Mouse (Mus musculus): ENCODE measurements around the gene Iqub. TPM values are rescaled to one million over a fixed set of nuclear protein-coding genes. Genes with fewer than 3 reads are reported as not detected.

Iqub gene
- total RNA-seq, 2 experiments from 2014 or later: 0.06 TPM; not detected in 1

- intact Hi-C loops (cut with DNase I; ENCODE audit: low total_unique reads): no loop called here
- DNase-seq: no peak
These were observed 24.5 kb downstream of the Iqub start for GRCm38 (mm10) chr6:24490341-24490740.

GRCm38 (mm10) chr6:24486530-24486929 lies 28.3 kb downstream of the Iqub start:
- no peak for DNase-seq
- intact Hi-C loops (cut with DNase I; ENCODE audit: low total_unique reads): no loop called here

GRCm38 (mm10) chr6:24470571-24471132 lies 44.2 kb downstream of the Iqub start:
- intact Hi-C loops (cut with DNase I; ENCODE audit: low total_unique reads): no loop called here
- DNase-seq: no peak

- intact Hi-C loops (cut with DNase I; ENCODE audit: low total_unique reads): no loop called here
- DNase-seq: no peak
These were observed 44.7 kb downstream of the Iqub start for GRCm38 (mm10) chr6:24470135-24470534.

GRCm38 (mm10) chr6:24456097-24456496 lies 58.8 kb downstream of the Iqub start:
- intact Hi-C loops (cut with DNase I; ENCODE audit: low total_unique reads): no loop called here
- peak; percentile 15 for DNase-seq

- intact Hi-C loops (cut with DNase I; ENCODE audit: low total_unique reads): no loop called here
- no peak for DNase-seq
These were observed 63.6 kb downstream of the Iqub start for GRCm38 (mm10) chr6:24451026-24451821.

- DNase-seq: no peak
- intact Hi-C loops (cut with DNase I; ENCODE audit: low total_unique reads): no loop called here
These were observed 64.6 kb downstream of the Iqub start for GRCm38 (mm10) chr6:24450241-24450640.

- intact Hi-C loops (cut with DNase I; ENCODE audit: low total_unique reads): no loop called here
- no peak for DNase-seq
These were observed 98.8 kb downstream of the Iqub start for GRCm38 (mm10) chr6:24416056-24416455.

GRCm38 (mm10) chr6:24415500-24415899 lies 99.4 kb downstream of the Iqub start:
- intact Hi-C loops (cut with DNase I; ENCODE audit: low total_unique reads): no loop called here
- no peak for DNase-seq

GRCm38 (mm10) chr6:24408573-24409427 lies 106.1 kb downstream of the Iqub start:
- DNase-seq: no peak
- intact Hi-C loops (cut with DNase I; ENCODE audit: low total_unique reads): no loop called here

GRCm38 (mm10) chr6:24407743-24408142 lies 107.1 kb downstream of the Iqub start:
- DNase-seq: no peak
- intact Hi-C loops (cut with DNase I; ENCODE audit: low total_unique reads): no loop called here

GRCm38 (mm10) chr6:24397237-24397647 lies 117.6 kb downstream of the Iqub start:
- DNase-seq: no peak
- intact Hi-C loops (cut with DNase I; ENCODE audit: low total_unique reads): no loop called here

Other genes starting within 250 kb of the Iqub start
- 100 to 1,000 TPM; 489 to 566 TPM for gene Ndufa5, start 12.9 kb upstream of the Iqub start, total RNA-seq (2021)
- 1 to 10 TPM; 4.1 to 7.4 TPM for gene Asb15, start 13.1 kb upstream of the Iqub start, total RNA-seq (2021)
- 100 to 1,000 TPM; 118 to 208 TPM for gene Lmod2, start 82.7 kb upstream of the Iqub start, total RNA-seq (2021)
- gene Wasl, start 149.9 kb upstream of the Iqub start, total RNA-seq (2021): 10 to 100 TPM; 18.9 to 19.7 TPM
- gene Hyal6, start 218.2 kb upstream of the Iqub start, total RNA-seq (2021): not detected
- not detected for gene Hyal4, start 233.3 kb upstream of the Iqub start, total RNA-seq (2021)

All from gastrocnemius, postnatal 14 days (tissue).